Mouse (Mus musculus) adrenal gland, postnatal 4 days (tissue): ENCODE measurements at regions not wholly inside any gene's neighbourhood (a gene's known extent, or its start where the extent isn't known, plus 50 kb on each side); places are given as distances from the start of the nearest gene placed in this dataset. TPM values are rescaled to one million over a fixed set of nuclear protein-coding genes. Genes with fewer than 3 reads are reported as not detected.

Experiments
- DNase-seq, 2 experiments: peaks; one replicate each; pipeline ENCODE4 v3.0.0; 2021 to 2022; ENCODE audit warnings: low spot score in 2 of 2, mixed read lengths in 2 of 2
- microRNA-seq: library from miRNA; unstranded; fragments of <30 nt; microRNA quantifications from one replicate; pipeline ENCODE4 v1.2.0, GENCODE M21; 2021

- DNase-seq, result no peak
Observed at GRCm38 (mm10) chr4:137104447-137105044, 55.9 kb upstream of the Zbtb40 start.

GRCm38 (mm10) chr4:137101169-137101568, 52.6 kb upstream of the Zbtb40 start:
- no peak for DNase-seq

- no peak for DNase-seq
Observed at GRCm38 (mm10) chr4:137100756-137101155, 52.2 kb upstream of the Zbtb40 start.

Small RNA genes in the stretch of these regions (microRNA-seq; reads per million reads assigned to microRNA genes)
- not detected for gene Gm23263
- gene Gm25399, result not detected
